Mouse (Mus musculus) hindbrain, embryonic 14.5 days (tissue): Measurements from ENCODE around the gene Otub1. TPM values are rescaled to one million over a fixed set of nuclear protein-coding genes. Genes with fewer than 3 reads are reported as not detected.
A peak's percentile ranks its signal among the peaks of the same experiment; 100 is the strongest.

ENCODE experiments used
- ATAC-seq: fragments of 200-750 bp; cut with Nextera tagmentation; 2 replicates; pipeline ENCODE4 v1.8.0; 2017; ENCODE audit warnings: moderate number of reproducible peaks, mild to moderate bottlenecking, moderate TSS enrichment, moderate library complexity; ENCODE audit not compliant: low FRiP score
- DNase-seq: peaks from one replicate; pipeline ENCODE4 v3.0.0-alpha.2; 2015; ENCODE audit warnings: low spot score
- H3K27ac ChIP-seq: fragments of 300-500 bp; sonication (generic); 2 replicates; pipeline ENCODE4 v1.5.1; 2014; ENCODE audit warnings: mild to moderate bottlenecking, moderate library complexity
- H3K27me3 ChIP-seq: fragments of 300-500 bp; sonication (generic); 2 replicates; pipeline ENCODE4 v1.6.1; 2014; ENCODE audit warnings: mild to moderate bottlenecking, low read length, mixed read lengths; ENCODE audit not compliant: control insufficient read depth, insufficient read depth
- H3K36me3 ChIP-seq: fragments of 300-500 bp; sonication (generic); replicated peaks from 2 replicates; pipeline ENCODE4 v1.6.1; 2014; ENCODE audit not compliant: control insufficient read depth, insufficient read depth
- H3K4me1 ChIP-seq: fragments of 300-500 bp; sonication (generic); replicated peaks from 2 replicates; pipeline ENCODE4 v1.6.1; 2014; ENCODE audit warnings: antibody characterized with exemption, low read length, mixed read lengths; ENCODE audit not compliant: control insufficient read depth, insufficient read depth
- H3K4me2 ChIP-seq: fragments of 300-500 bp; sonication (generic); replicated peaks from 2 replicates; pipeline ENCODE4 v1.6.1; 2014; ENCODE audit warnings: mild to moderate bottlenecking, moderate library complexity
- H3K4me3 ChIP-seq: fragments of 300-500 bp; sonication (generic); replicated peaks from 2 replicates; pipeline ENCODE4 v1.5.1; 2014; ENCODE audit warnings: mild to moderate bottlenecking, low read length
- H3K9ac ChIP-seq: fragments of 300-500 bp; sonication (generic); 2 replicates; pipeline ENCODE4 v1.6.1; 2014
- H3K9me3 ChIP-seq: fragments of 300-500 bp; sonication (generic); 2 replicates; pipeline ENCODE4 v1.6.1; 2016; ENCODE audit warnings: low read length; ENCODE audit not compliant: control insufficient read depth
- WGBS: fragments of 180-500 bp; shearing (Covaris S2); extraction: QIAGEN DNeasy Blood & Tissue Kit; methylation state at CpG from one replicate; pipeline ENCODE4 v1.1.7; 2014; 5-methylcytosine and 5-hydroxymethylcytosine counted together
- polyA plus RNA-seq: library from polyadenylated mRNA; unstranded; fragments of >200 nt; fragmentation: Nextera tagmentation; extraction: Ambion mirVana; gene quantifications from 2 replicates; pipeline ENCODE4 v1.2.1, GENCODE M21; 2014

Otub1 gene
- polyA plus RNA-seq, 1 experiment from 2014 or later = 234 TPM

GRCm38 (mm10) chr19:7196741-7197270, 9.3 kb downstream of the Otub1 start:
- DNase-seq (no peak), ATAC-seq (0 out of 2 replicates have a peak, but pooled peaks have one; percentile 31)
- Histone ChIP-seq H3K4me3 (no peak overlapping the region), H3K9ac (no peak overlapping the region), H3K4me2 (no peak overlapping the region), H3K4me1 (no peaks in the 10 kb centered on the region), H3K27ac (no peak overlapping the region), H3K27me3 (no peaks in the 10 kb centered on the region), H3K36me3 (peaks cover 49% of the 10 kb centered on the region), H3K9me3 (no peaks in the 10 kb centered on the region)
- 11% methylated on average over 17 of the region's 17 CpGs for WGBS

GRCm38 (mm10) chr19:7195900-7196728, 10.0 kb downstream of the Otub1 start:
- WGBS = 14% methylated on average over 33 of the region's 33 CpGs
- no peak for ATAC-seq

GRCm38 (mm10) chr19:7192561-7192967, 13.6 kb downstream of the Otub1 start:
- ATAC-seq = no peak
- no peak overlapping the region for H3K27ac ChIP-seq
- no peak overlapping the region for H3K9ac ChIP-seq
- H3K27me3 ChIP-seq = peaks cover 12% of the 10 kb centered on the region
- H3K4me1 ChIP-seq = no peaks in the 10 kb centered on the region
- H3K4me3 ChIP-seq = no peak overlapping the region
- 23% methylated on average over 2 of the region's 2 CpGs for WGBS
- no peak for DNase-seq
- H3K36me3 ChIP-seq = peaks cover 7% of the 10 kb centered on the region
- no peaks in the 10 kb centered on the region for H3K9me3 ChIP-seq
- H3K4me2 ChIP-seq = no peak overlapping the region

More at GRCm38 (mm10) chr19:7195900-7196728, 10.0 kb downstream of the Otub1 start:
- H3K27me3 ChIP-seq = no peaks in the 10 kb centered on the region
- H3K4me2 ChIP-seq = no peak overlapping the region
- no peak overlapping the region for H3K4me3 ChIP-seq
- H3K9me3 ChIP-seq = no peaks in the 10 kb centered on the region
- DNase-seq = peak; percentile 58
- peaks cover 42% of the 10 kb centered on the region for H3K36me3 ChIP-seq
- no peaks in the 10 kb centered on the region for H3K4me1 ChIP-seq
- no peak overlapping the region for H3K9ac ChIP-seq
- no peak overlapping the region for H3K27ac ChIP-seq

GRCm38 (mm10) chr19:7191639-7192038, 14.5 kb downstream of the Otub1 start:
- Histone ChIP-seq H3K27me3 (peaks cover 17% of the 10 kb centered on the region), H3K9me3 (no peaks in the 10 kb centered on the region), H3K4me1 (no peaks in the 10 kb centered on the region), H3K36me3 (no peaks in the 10 kb centered on the region), H3K9ac (no peak overlapping the region), H3K27ac (no peak overlapping the region), H3K4me2 (no peak overlapping the region), H3K4me3 (no peak overlapping the region)
- ATAC-seq (no peak), DNase-seq (no peak)
- 44% methylated on average over 6 of the region's 6 CpGs for WGBS

- Histone ChIP-seq H3K4me1 (peaks cover 4% of the 10 kb centered on the region), H3K4me2 (no peak overlapping the region), H3K27me3 (peaks cover 18% of the 10 kb centered on the region), H3K27ac (no peak overlapping the region), H3K9ac (no peak overlapping the region), H3K4me3 (no peak overlapping the region), H3K36me3 (no peaks in the 10 kb centered on the region), H3K9me3 (no peaks in the 10 kb centered on the region)
- no peak for ATAC-seq
- WGBS = 41% methylated on average over 5 of the region's 5 CpGs
- no peak for DNase-seq
These were observed 15.1 kb downstream of the Otub1 start for GRCm38 (mm10) chr19:7190986-7191385.

GRCm38 (mm10) chr19:7189026-7189425, 17.1 kb downstream of the Otub1 start:
- no peaks in the 10 kb centered on the region for H3K9me3 ChIP-seq
- H3K27ac ChIP-seq = no peak overlapping the region
- H3K27me3 ChIP-seq = peaks cover 30% of the 10 kb centered on the region
- H3K4me1 ChIP-seq = peaks cover 11% of the 10 kb centered on the region
- no peaks in the 10 kb centered on the region for H3K36me3 ChIP-seq
- DNase-seq = no peak
- no peak for ATAC-seq
- no peak overlapping the region for H3K4me2 ChIP-seq
- no peak overlapping the region for H3K9ac ChIP-seq
- WGBS = 82% methylated on average over 4 of the region's 4 CpGs
- no peak overlapping the region for H3K4me3 ChIP-seq

- Histone ChIP-seq H3K4me2 (no peak overlapping the region), H3K4me1 (peaks cover 28% of the 10 kb centered on the region), H3K9ac (no peak overlapping the region), H3K27me3 (peaks cover 30% of the 10 kb centered on the region), H3K27ac (no peak overlapping the region), H3K4me3 (no peak overlapping the region), H3K36me3 (no peaks in the 10 kb centered on the region), H3K9me3 (no peaks in the 10 kb centered on the region)
- DNase-seq = no peak
- ATAC-seq = no peak
- WGBS = 50% methylated on average over 5 of the region's 5 CpGs
These were observed 19.0 kb downstream of the Otub1 start for GRCm38 (mm10) chr19:7187157-7187556.

GRCm38 (mm10) chr19:7185715-7186291, 20.3 kb downstream of the Otub1 start:
- no peaks in the 10 kb centered on the region for H3K9me3 ChIP-seq
- no peak overlapping the region for H3K27ac ChIP-seq
- peaks cover 32% of the 10 kb centered on the region for H3K27me3 ChIP-seq
- peaks cover 34% of the 10 kb centered on the region for H3K4me1 ChIP-seq
- peak overlapping the region; percentile 26; the same call in 1 of the 2 replicates for H3K4me2 ChIP-seq
- no peaks in the 10 kb centered on the region for H3K36me3 ChIP-seq
- DNase-seq (no peak), ATAC-seq (no peak)
- 4% methylated on average over 18 of the region's 18 CpGs for WGBS
- peak overlapping the region; percentile 38; the same call in 1 of the 2 replicates for H3K9ac ChIP-seq
- H3K4me3 ChIP-seq = no peak overlapping the region

GRCm38 (mm10) chr19:7185059-7185458, 21.1 kb downstream of the Otub1 start:
- Histone ChIP-seq H3K9me3 (no peaks in the 10 kb centered on the region), H3K4me1 (peaks cover 34% of the 10 kb centered on the region), H3K36me3 (no peaks in the 10 kb centered on the region), H3K4me3 (no peak overlapping the region), H3K27me3 (peaks cover 32% of the 10 kb centered on the region), H3K27ac (no peak overlapping the region), H3K9ac (0 out of 2 replicates have a peak overlapping the region, but pooled peaks have one; percentile 38), H3K4me2 (no peak overlapping the region)
- DNase-seq (no peak), ATAC-seq (no peak)
- 43% methylated on average over 4 of the region's 4 CpGs for WGBS
